Mouse (Mus musculus) inflammation-experienced regulatory T-cells, adult 6 months (primary cell): Measurements from ENCODE around the gene Adgrg3. TPM values are rescaled to one million over a fixed set of nuclear protein-coding genes. Genes with fewer than 3 reads are reported as not detected.

ENCODE experiments used
- ATAC-seq: one replicate; pipeline ENCODE4 v1.8.0; 2017
- polyA plus RNA-seq, 3 experiments: library from polyadenylated mRNA; unstranded; fragments of 100-300 nt; shearing (Covaris generic); gene quantifications; one replicate each; pipeline ENCODE4 v1.2.1; 2017

Gene Adgrg3
- polyA plus RNA-seq, 3 experiments from 2014 or later, result 0.24 to 0.26 TPM; not detected in 1

DNA sequence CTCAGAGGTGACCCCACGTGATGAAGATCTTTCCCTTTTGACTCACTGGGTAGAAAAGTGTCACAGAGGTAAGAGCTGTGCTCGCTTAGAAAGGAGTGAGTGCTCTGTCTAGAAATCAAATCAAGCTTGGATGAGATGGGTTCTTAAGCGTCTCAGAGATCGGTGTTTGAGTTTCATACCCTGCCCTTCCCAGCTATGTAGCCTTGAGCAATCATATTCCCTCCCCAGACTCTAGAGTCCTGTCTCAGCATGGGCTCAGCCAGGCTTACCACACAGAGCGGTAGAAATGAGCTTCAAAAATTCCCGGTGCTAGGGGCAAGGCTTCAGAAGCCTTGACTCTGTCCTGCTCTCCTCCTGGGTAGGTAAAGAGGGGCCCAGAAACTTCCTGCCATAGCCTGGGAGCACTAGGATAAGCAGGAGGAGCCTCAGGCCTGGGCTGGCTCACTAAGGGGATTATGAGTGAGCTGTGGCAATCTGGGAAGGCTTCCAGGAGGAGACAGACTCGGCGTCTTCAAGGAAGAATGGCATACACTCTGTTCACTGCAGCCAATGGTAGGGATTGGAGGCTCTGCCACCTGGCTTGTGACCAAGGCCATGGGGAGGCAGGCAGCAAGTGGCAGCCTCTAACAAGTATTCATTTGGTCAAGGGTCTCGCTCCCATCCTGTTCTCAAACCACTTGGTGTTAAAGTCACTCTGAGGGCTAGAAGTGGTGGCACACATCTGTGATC is 24.3 kb upstream of the Adgrg3 start:
- ATAC-seq, result no peak

DNA sequence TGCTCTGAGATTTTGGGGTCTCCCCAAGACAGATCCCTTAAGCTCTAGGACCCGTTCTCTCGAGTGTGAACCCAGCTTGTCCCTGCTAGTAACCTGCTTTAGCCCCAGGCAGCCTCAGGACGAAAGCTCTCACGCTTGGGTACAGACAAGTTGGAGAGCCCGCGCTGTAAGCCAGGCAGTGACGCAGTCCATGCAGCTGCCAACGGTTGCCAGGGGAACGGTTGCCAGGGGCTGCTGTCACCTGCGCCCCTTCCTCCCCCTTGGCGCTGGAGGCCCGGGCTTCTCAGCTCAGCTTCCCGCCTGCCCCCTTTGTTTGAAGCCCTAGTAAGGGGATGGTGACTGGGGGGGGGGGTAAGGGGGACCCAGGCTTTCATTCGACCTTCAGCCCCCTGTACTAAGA is 23.5 kb upstream of the Adgrg3 start:
- no peak for ATAC-seq

DNA sequence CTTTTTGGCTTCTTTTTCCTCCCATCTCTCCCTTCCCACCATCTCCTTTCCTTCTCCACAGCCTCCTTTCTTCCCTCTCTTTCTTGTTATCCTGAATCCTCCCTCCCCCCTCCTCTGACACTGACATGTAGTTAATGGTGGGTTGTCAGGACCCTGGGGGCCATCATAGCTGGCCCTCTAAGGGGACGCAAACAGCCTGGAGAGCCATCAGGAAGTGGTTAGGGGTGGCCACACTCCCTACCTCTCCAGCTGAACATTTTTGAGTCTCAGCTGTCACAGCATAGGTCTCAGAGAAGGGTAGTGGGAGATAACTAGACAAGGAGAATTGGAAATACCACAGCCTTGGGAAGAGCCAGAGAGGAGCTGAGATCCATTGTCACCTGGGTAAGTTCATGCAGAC is 23.0 kb upstream of the Adgrg3 start:
- no peak for ATAC-seq

DNA sequence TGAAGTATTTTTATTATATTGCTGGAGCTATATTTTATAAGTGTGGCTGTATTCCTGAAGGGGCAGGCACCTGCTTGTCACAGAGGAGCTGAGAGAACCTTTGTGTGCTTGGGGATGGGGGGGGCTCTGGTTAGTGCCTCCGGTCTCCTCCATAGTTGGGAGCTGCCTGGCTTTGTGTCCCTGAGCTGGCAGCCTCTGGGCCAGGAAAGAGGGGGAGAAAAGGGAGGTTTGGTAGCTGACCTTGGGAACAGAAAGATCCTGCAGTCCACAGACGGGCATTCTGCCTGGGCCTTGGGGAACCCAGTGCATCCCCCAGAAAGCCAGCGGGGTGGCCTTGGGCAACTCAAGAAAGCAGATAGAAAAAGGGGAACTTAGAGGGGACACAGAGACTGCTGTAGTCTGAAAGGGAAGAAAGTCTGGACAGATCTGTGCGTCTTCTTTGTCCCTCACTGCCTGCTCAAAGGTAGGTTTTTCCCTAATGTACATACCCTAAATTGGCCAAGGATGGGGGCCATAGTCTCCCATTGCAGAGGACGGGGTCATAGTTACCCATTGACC is 22.1 kb upstream of the Adgrg3 start:
- no peak for ATAC-seq

DNA sequence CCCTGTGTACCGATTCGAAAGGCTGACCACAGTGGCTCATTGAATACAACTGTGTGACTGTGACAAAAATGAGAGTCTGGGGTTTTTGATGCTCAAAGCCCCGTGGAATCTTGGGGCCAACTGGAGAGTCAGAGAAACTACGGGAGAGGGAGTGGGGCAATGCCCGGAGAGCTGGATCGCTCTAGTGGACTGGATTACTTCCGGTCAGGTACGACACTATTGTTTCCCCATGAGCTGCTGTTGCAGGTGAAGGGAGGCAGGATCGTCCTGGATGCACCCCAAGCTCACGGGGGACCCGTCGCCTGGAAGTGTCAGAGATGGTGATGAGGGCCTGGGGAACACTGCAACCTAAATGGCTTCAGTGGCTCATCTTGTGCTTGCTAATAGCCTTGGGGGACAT is 21.5 kb upstream of the Adgrg3 start:
- ATAC-seq, result no peak

DNA sequence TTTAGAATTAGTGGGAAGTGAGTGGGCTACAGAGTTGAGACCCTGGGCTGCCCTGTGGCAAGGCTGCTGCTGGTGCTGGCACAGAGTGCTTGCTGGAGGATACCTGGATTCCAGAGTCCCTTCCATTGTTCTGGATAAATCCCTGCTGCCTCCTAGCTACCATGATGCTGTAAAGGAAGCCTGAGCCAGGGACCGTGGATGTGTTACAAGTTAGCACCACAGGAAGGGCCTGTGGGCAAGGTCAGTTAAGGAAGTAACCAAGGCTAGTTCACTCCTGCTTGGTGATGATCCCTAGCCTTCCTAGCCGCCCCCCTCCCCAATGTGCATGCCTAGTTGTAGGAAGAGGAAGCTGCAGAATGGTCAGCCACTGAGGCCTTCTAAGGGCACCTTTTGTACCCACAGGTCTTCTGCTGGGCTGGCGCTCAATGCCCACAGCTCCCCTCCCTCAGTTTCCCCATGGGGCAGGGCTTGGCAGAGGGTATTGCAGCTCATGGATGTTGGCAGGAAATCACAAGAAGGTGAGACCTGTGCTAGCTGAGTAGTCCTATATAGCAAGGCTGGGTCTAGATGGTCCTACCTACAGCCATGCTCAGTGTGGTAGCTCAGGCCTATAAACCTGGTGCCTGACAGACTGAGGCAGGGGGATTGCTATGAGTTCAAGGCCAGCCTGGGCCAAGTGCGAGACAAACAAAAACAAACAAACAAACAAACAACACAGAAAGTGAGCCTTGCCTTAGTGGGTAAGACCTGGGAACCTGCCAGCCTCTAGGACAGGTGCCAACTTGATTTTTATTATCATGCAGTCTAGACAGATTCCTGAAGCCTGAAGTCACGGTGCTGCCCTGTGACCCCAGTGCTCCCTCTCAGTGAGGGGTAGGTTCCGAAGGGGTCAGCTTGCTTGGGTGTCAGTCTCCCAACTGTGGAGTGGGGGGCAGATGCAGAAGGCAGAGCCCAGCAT is 20.3 kb upstream of the Adgrg3 start:
- ATAC-seq, result no peak

DNA sequence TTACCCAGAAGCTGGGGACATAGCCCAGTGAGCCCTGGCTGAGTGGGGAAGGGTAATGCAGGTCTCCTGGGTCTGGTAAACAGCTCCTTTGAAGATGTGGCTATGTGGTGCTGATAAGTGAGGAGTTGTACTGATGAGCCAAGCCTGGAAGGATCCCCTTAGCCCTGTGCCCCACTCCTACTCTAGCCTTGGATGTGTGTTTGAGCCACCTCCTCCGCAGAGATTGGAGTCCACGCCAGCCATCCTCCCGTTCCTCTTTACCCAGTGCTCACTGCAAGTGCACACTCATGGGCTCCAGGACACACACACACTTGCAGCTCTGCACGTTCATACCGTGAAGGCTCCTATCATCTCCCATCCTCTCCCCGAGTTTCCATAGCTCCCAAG is 19.6 kb upstream of the Adgrg3 start:
- ATAC-seq, result no peak

DNA sequence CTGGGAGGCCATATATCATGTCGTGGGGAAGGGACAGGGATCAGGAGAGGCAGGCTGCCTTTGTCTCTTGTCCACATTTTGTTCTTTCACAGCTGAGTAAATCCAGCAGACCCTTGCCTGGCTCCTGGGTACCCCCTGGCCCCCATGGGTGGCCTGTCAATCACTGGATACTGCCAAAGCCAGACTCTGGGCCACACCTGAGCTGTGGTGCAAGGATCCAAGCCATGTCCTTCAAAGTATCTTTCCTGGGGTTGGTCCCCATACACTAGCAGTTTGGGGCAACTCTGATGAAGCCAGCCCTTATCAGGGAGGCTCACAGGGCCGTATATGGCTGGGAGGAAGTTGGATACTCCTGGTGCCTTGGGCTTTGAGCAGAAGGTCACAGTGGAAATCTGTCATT is 19.1 kb upstream of the Adgrg3 start:
- ATAC-seq, result no peak

DNA sequence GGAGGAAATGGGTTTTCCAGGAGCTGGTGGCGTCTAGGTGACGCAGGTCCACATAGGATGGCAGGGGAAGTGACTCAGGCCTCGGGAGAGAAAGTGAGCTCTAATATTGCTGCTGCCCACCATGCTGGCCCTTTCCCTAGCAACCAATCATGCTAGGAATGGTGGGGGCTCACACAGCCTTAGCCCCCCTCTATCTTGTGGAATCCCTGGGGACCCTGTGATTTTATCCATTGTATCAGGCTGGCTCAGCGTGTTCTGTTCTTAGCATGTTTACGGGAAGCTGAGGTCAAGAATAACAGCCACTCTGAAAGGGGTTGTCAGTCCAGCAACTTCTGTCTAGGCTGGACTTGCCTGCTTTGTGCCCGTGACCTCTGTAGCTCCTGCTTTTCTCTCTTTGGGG is 18.5 kb upstream of the Adgrg3 start:
- ATAC-seq, result no peak

DNA sequence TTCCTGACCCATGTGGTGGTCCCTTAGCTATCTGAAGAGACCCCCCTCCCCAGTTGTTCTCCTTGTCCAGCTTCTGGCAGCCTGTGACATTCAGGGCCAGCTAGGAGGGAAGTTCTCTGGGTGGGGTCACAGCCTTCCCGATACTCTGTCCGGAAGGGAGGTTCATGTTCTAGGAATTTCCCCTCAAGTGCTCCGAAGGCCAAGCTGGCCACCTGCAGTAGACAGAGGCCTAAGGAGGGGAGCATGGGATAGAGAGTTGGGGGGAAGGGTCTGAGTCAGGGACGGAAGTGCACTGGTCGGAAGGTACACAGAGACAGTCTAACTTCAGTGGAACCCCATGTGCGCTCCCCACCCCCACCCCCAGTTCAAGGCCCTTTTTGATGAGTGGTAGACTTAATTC is 17.5 kb upstream of the Adgrg3 start:
- ATAC-seq, result no peak

DNA sequence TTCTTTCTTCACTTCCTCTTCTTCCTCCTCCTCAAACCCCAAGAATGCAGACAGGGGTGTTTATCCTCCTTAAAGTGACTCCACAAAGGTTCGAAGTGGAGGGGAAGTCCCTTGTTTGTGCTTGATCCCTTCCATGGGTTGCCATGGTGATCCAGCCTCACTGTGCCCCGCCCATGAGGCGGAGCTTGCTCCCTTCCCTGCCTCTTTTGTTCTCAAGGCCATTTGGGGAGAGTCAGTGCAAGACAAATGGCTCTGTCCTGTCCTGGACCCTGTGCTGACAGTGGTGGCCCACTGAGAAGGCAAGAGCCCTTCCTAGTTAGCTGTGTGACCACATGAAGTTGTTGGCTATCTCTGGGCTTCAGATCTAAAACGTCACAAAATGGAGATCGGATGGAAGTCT is 16.8 kb upstream of the Adgrg3 start:
- ATAC-seq, result peak; percentile 61

DNA sequence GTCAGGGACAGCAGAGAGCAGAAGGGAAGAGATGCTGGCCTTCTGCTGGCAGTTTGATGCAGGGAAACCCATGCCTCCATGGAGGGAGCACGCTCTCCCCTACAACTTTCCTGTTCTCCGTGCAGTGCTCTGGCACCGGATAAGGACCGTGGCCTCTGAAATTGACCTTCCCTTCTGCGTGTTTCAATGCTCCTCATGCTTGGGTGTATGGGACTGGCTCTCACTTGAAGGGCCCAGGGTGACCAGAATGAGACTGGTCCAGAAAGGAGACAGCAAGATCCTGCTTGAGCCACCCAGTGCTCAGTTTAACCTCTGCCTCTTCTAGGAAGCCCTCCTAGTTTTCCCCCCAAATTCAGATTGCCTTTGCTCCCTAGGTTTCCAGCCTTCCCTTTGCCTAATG is 16.3 kb upstream of the Adgrg3 start:
- ATAC-seq, result no peak

DNA sequence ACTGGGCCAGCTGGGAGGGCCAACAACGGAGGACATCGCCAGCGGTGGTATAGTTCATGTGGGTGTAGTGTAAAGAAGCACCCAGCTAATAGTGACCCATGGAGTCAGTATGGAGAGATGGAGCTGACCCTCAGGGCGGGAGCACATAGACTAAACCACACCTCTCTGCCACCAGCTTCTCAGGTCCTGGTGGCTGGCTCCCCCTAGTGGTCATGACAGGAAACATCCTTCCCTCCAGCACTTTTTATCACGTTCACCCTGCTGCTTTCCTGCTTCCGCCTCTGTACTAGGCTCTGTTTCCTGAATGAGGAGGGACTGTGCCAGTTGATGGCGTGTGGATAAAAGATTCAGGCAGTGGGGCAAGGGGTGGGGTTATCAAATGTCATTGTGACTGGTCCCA is 15.8 kb upstream of the Adgrg3 start:
- peak; percentile 65 for ATAC-seq

DNA sequence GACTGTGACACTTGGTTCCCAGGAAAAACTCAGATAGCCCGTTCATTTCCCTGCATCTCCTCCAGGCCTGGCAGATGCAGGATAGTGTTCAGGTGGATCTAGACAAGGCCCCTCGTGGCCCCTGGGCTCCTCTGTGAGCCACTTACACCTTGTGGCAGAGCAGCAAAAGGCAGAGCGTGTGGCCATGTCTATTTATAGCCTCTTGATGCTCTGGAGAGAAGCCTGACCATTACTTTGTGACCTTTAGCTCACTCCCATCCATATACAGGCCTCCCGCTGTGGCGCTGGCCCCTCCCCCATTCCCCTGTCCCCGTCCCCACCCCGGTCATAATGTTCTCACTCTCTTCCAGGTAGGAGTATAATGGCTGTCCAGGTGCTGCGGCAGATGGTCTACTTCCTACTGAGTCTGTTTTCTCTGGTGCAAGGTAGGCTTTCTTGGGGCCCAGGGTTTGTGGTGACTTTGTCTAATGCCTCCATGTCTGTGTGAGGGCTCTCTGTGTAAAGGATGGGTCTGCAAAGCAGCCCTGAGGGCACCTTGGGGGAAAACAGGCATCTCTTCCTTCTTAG is 15.3 kb upstream of the Adgrg3 start:
- no peak for ATAC-seq

DNA sequence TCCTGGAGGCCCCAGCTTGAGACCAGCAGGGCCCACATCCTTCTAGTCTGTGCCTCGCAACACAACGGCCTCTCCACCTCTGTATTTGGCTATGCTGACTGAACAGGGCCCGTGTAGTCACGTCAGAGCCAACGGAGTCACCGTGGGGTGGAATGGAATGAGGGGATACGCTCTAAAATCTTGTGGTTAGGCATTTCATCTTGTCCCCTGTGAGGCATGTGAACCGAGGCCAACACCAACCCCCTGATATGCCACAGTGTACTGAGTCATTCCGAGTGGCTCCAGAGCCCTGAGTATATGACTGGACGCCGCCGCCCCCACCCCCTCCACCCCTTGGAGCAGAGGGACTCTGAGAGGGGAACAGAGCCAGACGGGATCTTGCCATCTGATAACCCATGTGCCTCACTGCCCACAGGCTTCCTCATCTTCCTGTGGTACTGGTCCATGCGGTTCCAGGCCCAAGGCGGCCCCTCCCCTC is 5.0 kb upstream of the Adgrg3 start:
- ATAC-seq, result no peak

DNA sequence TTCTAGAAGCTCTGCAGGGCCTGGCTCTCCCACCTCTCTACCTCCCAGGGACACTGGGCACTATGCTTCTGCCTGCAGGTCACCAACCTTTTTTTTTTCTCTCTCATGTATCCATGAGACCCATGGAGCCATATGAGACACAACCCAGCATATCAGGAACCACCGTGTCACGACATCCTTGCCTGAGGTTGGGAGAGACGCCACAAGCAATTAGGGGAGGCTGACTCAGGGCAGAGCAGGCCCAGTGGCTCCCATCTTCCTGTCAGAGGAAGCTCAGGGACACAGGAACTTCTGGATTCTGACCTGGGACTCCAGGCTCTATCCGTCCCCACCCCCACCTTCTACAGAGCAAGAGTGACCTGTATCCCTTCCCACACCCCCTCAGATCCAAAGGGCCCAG is 1.6 kb upstream of the Adgrg3 start:
- no peak for ATAC-seq

DNA sequence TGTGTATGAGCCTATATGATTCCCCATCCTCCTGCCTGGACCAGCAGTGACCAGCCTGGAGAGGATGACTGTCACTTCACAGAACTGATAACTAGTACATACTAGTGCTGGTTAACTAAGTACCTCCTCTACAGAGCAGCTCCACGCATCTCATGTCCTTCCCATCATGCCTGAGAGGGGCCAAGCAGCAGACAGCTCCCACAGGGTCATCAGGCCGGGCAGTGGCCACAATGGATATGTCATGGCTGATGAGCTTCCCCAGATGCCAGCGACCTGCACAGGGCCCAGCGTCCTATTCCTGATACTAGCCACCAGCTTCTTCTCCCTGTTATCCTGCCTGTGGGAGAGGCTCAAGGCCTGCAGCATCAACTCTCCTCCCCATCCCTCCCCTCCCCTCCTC is 808 bp upstream of the Adgrg3 start:
- ATAC-seq, result no peak

DNA sequence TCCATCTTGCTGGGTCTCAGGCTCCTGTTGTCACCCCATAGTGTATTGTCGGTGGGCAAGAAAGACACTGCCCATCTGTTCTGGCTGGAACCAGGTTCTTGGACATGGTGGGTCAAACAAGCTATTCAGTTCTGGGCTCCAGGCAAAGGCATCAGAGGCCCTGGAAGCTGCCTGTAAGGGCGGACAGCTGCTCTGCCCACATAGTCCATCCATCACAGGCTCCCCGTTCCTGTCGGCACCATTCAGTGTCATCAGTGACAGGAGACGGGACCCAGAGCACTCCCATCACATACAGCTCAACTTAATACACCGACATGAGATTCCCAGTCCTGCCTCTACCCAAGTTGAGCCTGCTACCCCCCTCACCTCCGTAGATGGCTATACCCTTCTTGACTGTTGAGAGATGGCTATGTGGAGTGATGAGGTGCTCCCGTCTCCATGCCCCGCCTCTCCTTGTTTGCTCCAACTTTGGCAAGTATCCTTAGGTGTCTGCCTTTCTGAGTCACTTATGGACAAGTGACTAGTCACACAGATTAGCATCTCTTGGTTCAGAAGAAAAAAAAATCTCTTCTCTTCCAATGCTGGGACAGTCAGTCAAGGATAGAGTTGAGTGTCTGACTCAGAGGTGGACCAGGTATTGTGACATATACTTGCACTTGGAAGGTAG is 610 bp downstream of the Adgrg3 start:
- no peak for ATAC-seq

DNA sequence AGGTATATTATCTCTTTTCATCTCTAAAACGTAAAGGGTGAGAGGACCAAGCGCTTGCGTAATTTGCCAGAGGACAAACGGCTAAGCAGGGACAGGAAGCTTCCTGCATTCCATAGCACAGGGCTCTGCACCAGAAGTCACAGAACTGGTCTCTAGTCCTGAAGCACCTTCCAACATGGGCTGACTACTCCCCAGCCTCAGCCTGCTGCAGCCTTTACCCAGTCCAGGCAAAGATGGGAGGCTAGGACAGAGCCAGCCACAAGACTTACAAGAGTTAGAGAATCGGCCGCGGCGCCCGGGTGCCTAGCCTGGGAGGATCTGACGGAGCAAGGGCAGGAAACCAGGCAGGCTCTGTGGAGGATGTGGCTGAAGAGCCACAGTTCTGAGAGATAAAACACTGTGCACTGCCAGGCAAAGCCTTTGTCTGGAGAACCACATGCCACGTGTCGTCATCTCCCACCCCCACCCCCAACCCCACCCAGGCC is 2.8 kb downstream of the Adgrg3 start:
- peak; percentile 56 for ATAC-seq

DNA sequence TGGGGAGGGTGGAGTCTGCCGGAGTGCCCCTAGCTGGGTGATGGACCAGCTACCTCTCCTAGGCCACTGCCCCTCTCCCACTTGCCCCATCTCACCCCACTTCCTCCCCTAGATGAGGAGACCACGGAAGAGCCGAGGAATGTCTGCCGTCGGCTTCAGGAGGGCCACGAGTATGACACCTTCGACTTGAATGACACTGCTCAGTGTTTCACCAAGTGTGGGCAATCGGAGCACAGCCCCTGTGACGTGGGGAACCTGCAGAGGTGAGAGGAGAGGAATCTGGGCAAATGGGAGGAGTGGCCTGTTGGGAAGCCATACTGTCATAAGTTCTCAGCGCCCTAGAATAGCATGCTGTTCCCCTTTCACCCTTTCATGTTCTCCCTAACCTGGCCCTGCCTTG is 3.3 kb downstream of the Adgrg3 start:
- no peak for ATAC-seq

DNA sequence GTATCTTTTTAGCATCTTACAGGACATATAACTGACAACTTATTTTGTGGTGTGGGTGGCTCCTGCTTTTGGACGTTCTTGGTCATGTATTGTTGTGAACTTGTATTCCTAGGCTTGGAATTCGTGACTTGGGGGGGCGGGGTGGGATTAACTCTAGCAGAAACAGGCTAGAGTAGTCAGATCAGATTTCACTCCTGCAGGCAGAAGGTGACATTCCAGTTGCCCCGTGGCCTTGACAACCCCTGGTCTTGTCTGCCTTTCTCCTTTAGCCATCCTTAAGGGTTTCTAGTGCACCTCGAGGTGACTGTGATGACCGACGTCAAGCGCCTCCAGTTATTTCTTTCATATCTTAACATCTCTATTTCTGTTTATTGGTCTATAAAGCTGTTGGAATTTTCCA is 5.7 kb downstream of the Adgrg3 start:
- ATAC-seq, result no peak

DNA sequence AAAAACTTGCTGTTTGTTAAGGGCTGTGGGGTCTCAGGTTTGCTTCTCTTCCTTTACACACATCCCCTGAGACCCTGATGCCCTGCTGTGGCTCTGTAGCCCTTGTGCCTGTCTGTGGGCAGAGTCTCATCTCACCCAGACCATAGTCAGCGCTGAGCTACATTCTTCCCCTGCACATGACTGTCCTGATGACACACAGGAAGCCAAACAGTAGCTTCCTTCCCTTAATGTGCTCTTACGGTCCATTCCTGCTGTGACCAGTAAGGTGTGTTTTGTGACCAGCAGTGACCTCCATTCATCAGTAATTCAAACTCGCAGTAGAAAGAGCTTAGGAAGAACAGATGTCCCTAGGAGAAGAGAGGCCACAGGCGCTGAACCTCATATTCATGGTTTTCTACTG is 6.9 kb downstream of the Adgrg3 start:
- ATAC-seq, result no peak

DNA sequence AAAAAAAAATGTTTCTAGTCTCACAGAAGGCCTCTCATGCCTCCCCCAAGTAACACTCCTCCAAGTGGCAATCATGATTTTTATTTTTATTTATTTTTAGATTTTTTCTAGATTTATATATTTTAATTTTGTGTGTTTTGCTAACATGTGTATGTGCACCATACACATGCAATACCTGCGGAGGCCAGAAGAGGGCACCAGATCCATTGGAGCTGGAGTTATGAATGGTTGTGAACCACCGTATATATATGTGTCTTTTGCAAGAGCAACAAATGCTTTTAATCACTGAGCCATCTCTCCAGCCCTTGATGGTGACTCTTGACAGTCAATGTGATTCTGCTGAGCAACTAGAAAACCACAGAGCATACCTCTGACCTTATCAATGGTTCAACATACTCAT is 7.9 kb downstream of the Adgrg3 start:
- ATAC-seq, result no peak
